Mouse (Mus musculus) thymus, adult 2 months (tissue): ENCODE data around the gene Mrpl45. TPM values are rescaled to one million over a fixed set of nuclear protein-coding genes. Genes with fewer than 3 reads are reported as not detected.
"Not testable (repeated sequence)": the region's sequence is repeated elsewhere in the genome, so short reads cannot be mapped to it uniquely, and the experiment has no call there.

Experiments
- DNase-seq: peaks from one replicate; pipeline ENCODE4 v3.0.0; 2021
- H3K27ac ChIP-seq: fragments of 200-500 bp; 2 replicates; pipeline ENCODE4 v1.5.1; 2012; ENCODE audit warnings: low read length, control low read depth; ENCODE audit not compliant: control insufficient read depth, insufficient read depth
- H3K27me3 ChIP-seq: fragments of 200-500 bp; 2 replicates; pipeline ENCODE4 v1.6.1; 2012; ENCODE audit warnings: mild to moderate bottlenecking, low read length, moderate library complexity, mixed read lengths; ENCODE audit not compliant: control insufficient read depth, insufficient read depth
- H3K36me3 ChIP-seq: fragments of 200-500 bp; 2 replicates; pipeline ENCODE4 v1.6.1; 2012; ENCODE audit warnings: mild to moderate bottlenecking, low read length, moderate library complexity; ENCODE audit not compliant: control insufficient read depth, insufficient read depth
- H3K4me1 ChIP-seq: fragments of 200-500 bp; replicated peaks from 2 replicates; pipeline ENCODE4 v1.6.1; 2012; ENCODE audit warnings: low read length; ENCODE audit not compliant: control insufficient read depth, insufficient read depth
- H3K4me3 ChIP-seq: fragments of 200-500 bp; 2 replicates; pipeline ENCODE4 v1.5.1; 2012; ENCODE audit warnings: mild to moderate bottlenecking, low read length, control low read depth, moderate library complexity; ENCODE audit not compliant: control insufficient read depth, insufficient read depth
- CTCF ChIP-seq: fragments of 200-500 bp; IDR thresholded peaks from 2 replicates; pipeline ENCODE4 v1.5.1; 2012; ENCODE audit warnings: mild to moderate bottlenecking, control low read depth, low read length, moderate library complexity, borderline replicate concordance; ENCODE audit not compliant: control insufficient read depth, poor library complexity, insufficient read depth; ENCODE audit errors: extremely low read depth
- POLR2A ChIP-seq: fragments of 200-500 bp; IDR thresholded peaks from 2 replicates; pipeline ENCODE4 v1.6.1; 2012; ENCODE audit warnings: mild to moderate bottlenecking, low read length, control low read depth, moderate library complexity; ENCODE audit not compliant: control insufficient read depth, poor library complexity, insufficient read depth; ENCODE audit errors: extremely low read depth
- WGBS: fragments of 180-500 bp; shearing (Covaris S2); methylation state at CpG from one replicate; pipeline ENCODE4 v1.1.7; 2018; 5-methylcytosine and 5-hydroxymethylcytosine counted together
- polyA plus RNA-seq: library from polyadenylated mRNA; depleted of rRNA; stranded (reverse); fragments of >200 nt; gene quantifications from 2 replicates; pipeline ENCODE4 v1.2.3, GENCODE M21; 2012

The Mrpl45 gene
- polyA plus RNA-seq, 1 experiment, result 14.1 TPM

DNA sequence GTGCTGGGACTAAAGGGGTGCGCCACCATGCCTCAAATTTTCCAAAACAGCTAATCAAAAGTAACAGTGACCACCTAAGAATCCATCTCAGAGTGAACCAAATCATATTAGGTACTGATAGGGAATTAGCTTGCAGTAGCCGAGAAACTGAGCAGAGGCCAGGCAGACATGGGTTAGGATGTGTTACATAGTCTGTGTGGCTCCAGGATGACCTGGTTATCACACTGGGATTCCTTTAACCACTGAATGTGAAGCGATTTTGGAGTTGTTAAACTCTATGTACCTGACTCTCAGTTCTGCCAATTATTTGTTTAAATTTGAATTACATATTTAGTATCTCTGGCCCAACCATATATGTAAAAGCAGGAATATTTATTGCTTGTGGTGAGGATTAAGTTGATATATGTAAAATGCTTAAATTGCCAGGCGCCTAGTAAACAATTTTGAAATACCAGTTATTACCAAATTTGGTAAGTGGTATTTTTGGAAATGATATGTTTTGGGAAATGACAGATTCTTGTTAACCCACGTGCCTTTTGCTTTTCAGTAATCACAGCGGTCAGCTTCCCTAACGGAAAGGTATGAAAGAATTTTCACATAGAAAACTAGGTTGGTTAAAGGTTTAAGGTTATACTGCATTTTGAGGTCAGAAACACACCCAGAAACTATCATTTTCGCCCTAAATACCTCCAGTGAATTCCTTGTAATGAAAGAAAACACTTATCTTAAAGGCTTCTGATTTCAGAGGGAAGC lies 589 bp upstream of the Mrpl45 start:
- DNase-seq, result no peak
- 51% methylated on average over 8 of the region's 8 CpGs for WGBS
- H3K4me3 ChIP-seq, result no peak overlapping the region
- H3K27ac ChIP-seq, result no peak overlapping the region
- H3K4me1 ChIP-seq, result peaks cover 2% of the 10 kb centered on the region; the same call in 1 of the 2 replicates
- no peaks in the 10 kb centered on the region for H3K36me3 ChIP-seq
- TF ChIP-seq POLR2A, result no peak
- TF ChIP-seq CTCF, result no peak
- H3K27me3 ChIP-seq, result no peaks in the 10 kb centered on the region; the same call in 1 of the 2 replicates

DNA sequence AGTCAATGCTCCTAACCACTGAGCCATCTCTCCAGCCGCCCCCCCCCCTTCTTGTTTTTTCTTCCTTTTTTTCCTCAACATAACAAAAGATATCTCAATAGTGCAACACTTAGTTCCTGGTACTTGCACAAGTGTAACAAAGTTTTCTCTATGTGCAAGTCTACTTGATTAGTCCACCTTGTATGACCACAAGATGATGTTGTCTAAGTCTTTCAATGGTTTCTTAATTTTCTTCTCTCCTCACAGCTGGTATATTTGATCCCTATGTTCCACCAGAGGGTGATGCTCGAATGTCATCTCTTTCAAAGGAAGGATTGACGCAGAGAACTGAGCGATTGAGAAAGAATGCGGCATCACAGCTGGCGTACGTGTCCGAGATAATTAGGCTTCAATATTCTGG lies 5.7 kb downstream of the Mrpl45 start:
- Histone ChIP-seq H3K4me1 (no peaks in the 10 kb centered on the region), H3K36me3 (peaks cover 5% of the 10 kb centered on the region; the same call in 1 of the 2 replicates), H3K27ac (no peak overlapping the region), H3K27me3 (no peaks in the 10 kb centered on the region), H3K4me3 (no peak overlapping the region)
- TF ChIP-seq POLR2A (no peak), CTCF (no peak)
- 93% methylated on average over 8 of the region's 8 CpGs for WGBS
- DNase-seq, result no peak

- not testable (repeated sequence) for H3K4me3 ChIP-seq, H3K27me3 ChIP-seq, H3K36me3 ChIP-seq, H3K27ac ChIP-seq, DNase-seq, H3K4me1 ChIP-seq
- WGBS, result 95% methylated on average over 8 of the region's 8 CpGs
Observed at GRCm38 (mm10) chr11:97321894-97322600, 6.5 kb downstream of the Mrpl45 start.

- H3K36me3 ChIP-seq, result peaks cover 11% of the 10 kb centered on the region; the same call in 1 of the 2 replicates
- TF ChIP-seq CTCF, result no peak
- no peak for TF ChIP-seq POLR2A
- no peak overlapping the region for H3K4me3 ChIP-seq
- WGBS, result 60% methylated on average over 1 of the region's 1 CpGs
- no peaks in the 10 kb centered on the region for H3K4me1 ChIP-seq
- peak; percentile 34 for DNase-seq
- no peak overlapping the region for H3K27ac ChIP-seq
- no peaks in the 10 kb centered on the region for H3K27me3 ChIP-seq
Observed at GRCm38 (mm10) chr11:97325224-97325623, 9.7 kb downstream of the Mrpl45 start.

DNA sequence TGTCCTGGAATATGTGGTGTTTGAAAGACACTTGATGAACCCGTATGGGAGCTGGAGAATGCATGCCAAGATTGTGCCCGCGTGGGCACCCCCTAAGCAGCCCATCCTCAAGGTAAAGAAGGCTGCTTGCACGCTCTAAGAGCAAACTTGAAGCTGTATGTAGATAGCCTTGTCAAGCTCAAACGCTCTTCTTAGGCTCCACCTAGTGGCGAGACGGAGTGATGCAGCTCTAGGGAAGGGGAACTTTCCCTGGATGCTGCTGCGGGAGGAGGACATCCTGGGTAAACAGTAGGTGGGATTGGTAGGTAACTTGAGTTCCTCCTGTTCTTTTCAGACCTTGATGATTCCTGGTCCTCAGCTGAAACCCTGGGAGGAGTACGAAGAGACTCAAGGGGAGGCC lies 12.6 kb downstream of the Mrpl45 start:
- Histone ChIP-seq H3K4me1 (no peaks in the 10 kb centered on the region), H3K4me3 (no peak overlapping the region), H3K27ac (no peak overlapping the region), H3K36me3 (peaks cover 11% of the 10 kb centered on the region; the same call in 1 of the 2 replicates), H3K27me3 (no peaks in the 10 kb centered on the region)
- TF ChIP-seq POLR2A (no peak), CTCF (peak; percentile 80; the same call in 1 of the 2 replicates)
- WGBS, result 27% methylated on average over 9 of the region's 9 CpGs
- DNase-seq, result peak; percentile 60

DNA sequence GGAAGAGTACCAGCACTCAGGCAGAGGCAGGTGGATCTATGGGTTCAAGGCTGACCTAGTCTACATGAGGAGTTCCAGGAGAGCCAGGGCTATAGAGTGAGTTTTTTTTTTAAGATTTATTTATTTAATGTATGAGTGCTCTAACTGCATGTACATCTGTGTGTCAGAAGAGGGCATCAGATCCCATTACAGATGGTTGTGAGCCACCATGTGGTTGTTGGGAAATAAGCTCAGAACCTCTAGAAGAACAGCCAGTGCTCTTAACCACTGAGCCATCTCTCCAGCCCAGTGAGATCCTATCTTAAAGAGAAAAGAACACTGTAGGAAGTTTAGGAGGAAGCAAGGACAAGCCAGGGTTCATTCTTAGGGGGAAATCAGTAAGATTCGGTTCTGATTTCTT lies 14.8 kb downstream of the Mrpl45 start:
- Histone ChIP-seq H3K4me3 (no peak overlapping the region), H3K4me1 (0 out of 2 replicates have a peak, but pooled peaks cover 3% of the 10 kb centered on the region), H3K27me3 (no peaks in the 10 kb centered on the region), H3K27ac (no peak overlapping the region), H3K36me3 (peaks cover 11% of the 10 kb centered on the region; the same call in 1 of the 2 replicates)
- no peak for TF ChIP-seq POLR2A
- no peak for TF ChIP-seq CTCF
- no peak for DNase-seq
- WGBS, result 94% methylated on average over 1 of the region's 1 CpGs
